Mouse (Mus musculus) cerebellum, adult 9-11 months (tissue): ENCODE measurements around the gene Sirt2.

Experiments used
- DNase-seq: peaks from one replicate; pipeline ENCODE4 v3.0.0; 2022

Sirt2 gene

GRCm38 (mm10) chr7:28767462-28767965 lies 979 bp downstream of the Sirt2 start, which contains the start of gene Nfkbib:
TSS of gene Nfkbib (minus strand) at chr7:28767512.
- peak; percentile 68 for DNase-seq

- DNase-seq, result no peak
Measured at GRCm38 (mm10) chr7:28769414-28769958, 3.0 kb downstream of the Sirt2 start.

- DNase-seq, result no peak
Measured at GRCm38 (mm10) chr7:28770309-28770708, 3.8 kb downstream of the Sirt2 start.

- no peak for DNase-seq
Measured at GRCm38 (mm10) chr7:28771867-28772266, 5.3 kb downstream of the Sirt2 start.

- no peak for DNase-seq
Measured at GRCm38 (mm10) chr7:28773163-28773562, 6.6 kb downstream of the Sirt2 start.

- DNase-seq, result no peak
Measured at GRCm38 (mm10) chr7:28774164-28774563, 7.6 kb downstream of the Sirt2 start.

GRCm38 (mm10) chr7:28775129-28775528 lies 8.6 kb downstream of the Sirt2 start:
- no peak for DNase-seq

- no peak for DNase-seq
Measured at GRCm38 (mm10) chr7:28778825-28779224, 12.3 kb downstream of the Sirt2 start.

- peak; percentile 89 for DNase-seq
Measured at GRCm38 (mm10) chr7:28780067-28780658, 13.6 kb downstream of the Sirt2 start.

- no peak for DNase-seq
Measured at GRCm38 (mm10) chr7:28780857-28781256, 14.3 kb downstream of the Sirt2 start.

GRCm38 (mm10) chr7:28781261-28781663 lies 14.7 kb downstream of the Sirt2 start:
- DNase-seq, result no peak

GRCm38 (mm10) chr7:28785161-28785560 lies 18.6 kb downstream of the Sirt2 start:
- no peak for DNase-seq

GRCm38 (mm10) chr7:28787884-28788283 lies 21.3 kb downstream of the Sirt2 start:
- no peak for DNase-seq

- DNase-seq, result no peak
Measured at GRCm38 (mm10) chr7:28788307-28789195, 22.0 kb downstream of the Sirt2 start, which contains the start of gene Rinl. TSS of gene Rinl (plus strand) at chr7:28788969.

GRCm38 (mm10) chr7:28789235-28789634 lies 22.7 kb downstream of the Sirt2 start:
- DNase-seq, result no peak

GRCm38 (mm10) chr7:28790066-28790806 lies 23.7 kb downstream of the Sirt2 start:
- no peak for DNase-seq

- no peak for DNase-seq
Measured at GRCm38 (mm10) chr7:28791706-28792105, 25.2 kb downstream of the Sirt2 start.

- DNase-seq, result no peak
Measured at GRCm38 (mm10) chr7:28792391-28793185, 26.1 kb downstream of the Sirt2 start.

GRCm38 (mm10) chr7:28793834-28794233 lies 27.3 kb downstream of the Sirt2 start:
- no peak for DNase-seq

- no peak for DNase-seq
Measured at GRCm38 (mm10) chr7:28794496-28794895, 28.0 kb downstream of the Sirt2 start.

GRCm38 (mm10) chr7:28795832-28796231 lies 29.3 kb downstream of the Sirt2 start:
- no peak for DNase-seq

- peak; percentile 87 for DNase-seq
Measured at GRCm38 (mm10) chr7:28796562-28796975, 30.0 kb downstream of the Sirt2 start.
